Mouse (Mus musculus) limb, embryonic 11.5 days (tissue): Measurements from ENCODE around the gene Thbd. TPM values are rescaled to one million over a fixed set of nuclear protein-coding genes. Genes with fewer than 3 reads are reported as not detected.

Experiments
- ATAC-seq: fragments of 200-750 bp; cut with Nextera tagmentation; 2 replicates; pipeline ENCODE4 v1.8.0; 2017; ENCODE audit warnings: low read depth; ENCODE audit not compliant: insufficient number of reproducible peaks, low FRiP score, low TSS enrichment
- DNase-seq: peaks from one replicate; pipeline ENCODE4 v3.0.0-alpha.2; 2015; ENCODE audit warnings: low spot score
- H3K27ac ChIP-seq: fragments of 300-500 bp; sonication (generic); replicated peaks from 2 replicates; pipeline ENCODE4 v1.5.1; 2014; ENCODE audit warnings: low read depth, mild to moderate bottlenecking, low read length
- H3K27me3 ChIP-seq: fragments of 300-500 bp; sonication (generic); 2 replicates; pipeline ENCODE4 v1.6.1; 2014; ENCODE audit warnings: mild to moderate bottlenecking, low read length, mixed read lengths; ENCODE audit not compliant: control insufficient read depth, insufficient read depth
- H3K36me3 ChIP-seq: fragments of 300-500 bp; sonication (generic); 2 replicates; pipeline ENCODE4 v1.6.1; 2014; ENCODE audit warnings: mild to moderate bottlenecking, low read length, moderate library complexity, mixed read lengths; ENCODE audit not compliant: control insufficient read depth, insufficient read depth
- H3K4me1 ChIP-seq: fragments of 300-500 bp; sonication (generic); 2 replicates; pipeline ENCODE4 v1.6.1; 2014; ENCODE audit warnings: low read length, mixed read lengths; ENCODE audit not compliant: control insufficient read depth, insufficient read depth
- H3K4me2 ChIP-seq: fragments of 300-500 bp; sonication (generic); 2 replicates; pipeline ENCODE4 v1.6.1; 2014; ENCODE audit warnings: low read depth, mild to moderate bottlenecking, moderate library complexity; ENCODE audit not compliant: severe bottlenecking
- H3K4me3 ChIP-seq: fragments of 300-500 bp; sonication (generic); 2 replicates; pipeline ENCODE4 v1.5.1; 2014; ENCODE audit warnings: low read depth, low read length
- H3K9ac ChIP-seq: fragments of 300-500 bp; sonication (generic); 2 replicates; pipeline ENCODE4 v1.6.1; 2014; ENCODE audit warnings: mild to moderate bottlenecking, low read length
- H3K9me3 ChIP-seq: fragments of 300-500 bp; sonication (generic); 2 replicates; pipeline ENCODE4 v1.6.1; 2016; ENCODE audit warnings: low read length; ENCODE audit not compliant: control insufficient read depth
- WGBS: fragments of 180-500 bp; shearing (Covaris S2); extraction: QIAGEN DNeasy Blood & Tissue Kit; methylation state at CpG from one replicate; pipeline ENCODE4 v1.1.7; 2014; 5-methylcytosine and 5-hydroxymethylcytosine counted together
- polyA plus RNA-seq: library from polyadenylated mRNA; unstranded; fragments of >200 nt; fragmentation: Nextera tagmentation; extraction: Ambion mirVana; gene quantifications from 2 replicates; pipeline ENCODE4 v1.2.1, GENCODE M21; 2014

The Thbd gene
- polyA plus RNA-seq, 1 experiment from 2014 or later, result 3.7 TPM

DNA sequence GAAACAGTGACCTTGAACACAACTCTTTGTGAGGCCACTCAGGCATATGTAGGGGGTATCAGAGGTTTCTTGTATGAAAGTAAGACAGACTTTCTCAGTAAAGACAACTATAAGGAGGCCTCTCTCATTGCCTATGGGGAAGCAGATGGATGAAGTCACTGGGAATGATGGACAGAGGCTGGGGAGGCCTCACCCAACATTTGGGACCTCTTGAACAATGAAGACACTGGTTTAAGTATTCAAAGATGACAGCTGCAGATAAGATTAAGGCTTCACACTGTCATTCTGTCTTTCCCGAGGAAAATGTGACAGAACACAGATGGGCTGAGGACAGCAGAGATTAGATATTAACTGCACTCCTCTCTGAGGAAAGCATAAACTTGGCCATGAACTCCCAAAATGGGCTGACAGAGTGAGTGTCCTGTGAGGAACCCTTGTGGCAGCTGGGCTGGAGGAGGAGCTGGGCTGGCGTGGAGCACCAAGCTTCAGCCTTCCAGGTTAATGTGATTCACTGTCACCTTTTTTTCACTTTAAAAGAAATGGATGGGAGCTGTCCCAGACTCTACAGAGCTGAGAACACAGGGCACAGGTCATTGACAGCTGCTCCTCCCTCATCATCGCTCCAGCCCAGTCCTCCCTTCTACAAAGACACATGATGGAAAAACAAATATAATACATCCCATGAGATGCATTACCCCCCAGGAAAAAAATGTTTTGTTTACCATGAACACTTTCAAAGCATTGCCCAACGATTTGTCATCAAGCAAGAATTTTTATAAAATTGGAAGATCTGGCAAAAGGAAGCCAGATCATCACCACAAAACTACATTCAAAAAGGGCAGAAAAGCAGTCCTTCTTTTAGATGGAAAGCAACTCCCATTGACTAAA, 36.0 kb downstream of the Thbd start:
- no peak for DNase-seq

DNA sequence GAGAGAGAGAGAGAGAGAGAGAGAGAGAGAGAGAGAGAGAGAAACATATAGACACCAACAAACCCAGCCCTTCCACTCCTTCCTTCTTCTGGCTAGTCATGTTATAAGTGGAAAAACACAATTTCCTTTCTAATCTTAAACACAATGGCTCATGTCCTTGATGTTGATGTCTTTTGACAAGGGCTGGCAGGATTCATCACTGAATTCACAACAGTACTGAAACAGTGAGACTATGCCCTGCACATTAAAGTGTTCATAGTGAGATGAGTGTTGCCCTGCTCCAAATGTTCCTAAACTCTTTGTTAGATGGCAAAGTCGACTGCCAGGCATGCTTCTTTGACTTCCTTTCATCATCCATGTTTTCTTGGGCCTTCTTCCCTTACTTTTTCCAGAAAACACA, 42.8 kb downstream of the Thbd start:
- no peak for DNase-seq
- H3K9me3 ChIP-seq, result no peaks in the 10 kb centered on the region
- ATAC-seq, result no peak
- no peak overlapping the region for H3K4me2 ChIP-seq
- H3K36me3 ChIP-seq, result no peaks in the 10 kb centered on the region
- H3K9ac ChIP-seq, result no peak overlapping the region
- H3K4me1 ChIP-seq, result no peaks in the 10 kb centered on the region
- 59% methylated on average over 1 of the region's 1 CpGs for WGBS
- H3K27me3 ChIP-seq, result no peaks in the 10 kb centered on the region
- no peak overlapping the region for H3K27ac ChIP-seq
- H3K4me3 ChIP-seq, result no peak overlapping the region

More for the DNA sequence above, 36.0 kb downstream of the Thbd start:
- Histone ChIP-seq H3K9ac (no peak overlapping the region), H3K27ac (no peak overlapping the region), H3K27me3 (no peaks in the 10 kb centered on the region), H3K9me3 (no peaks in the 10 kb centered on the region), H3K36me3 (no peaks in the 10 kb centered on the region), H3K4me2 (no peak overlapping the region), H3K4me3 (no peak overlapping the region), H3K4me1 (no peaks in the 10 kb centered on the region)
- 72% methylated on average over 4 of the region's 4 CpGs for whole genome bisulfite sequencing
- no peak for ATAC-seq

DNA sequence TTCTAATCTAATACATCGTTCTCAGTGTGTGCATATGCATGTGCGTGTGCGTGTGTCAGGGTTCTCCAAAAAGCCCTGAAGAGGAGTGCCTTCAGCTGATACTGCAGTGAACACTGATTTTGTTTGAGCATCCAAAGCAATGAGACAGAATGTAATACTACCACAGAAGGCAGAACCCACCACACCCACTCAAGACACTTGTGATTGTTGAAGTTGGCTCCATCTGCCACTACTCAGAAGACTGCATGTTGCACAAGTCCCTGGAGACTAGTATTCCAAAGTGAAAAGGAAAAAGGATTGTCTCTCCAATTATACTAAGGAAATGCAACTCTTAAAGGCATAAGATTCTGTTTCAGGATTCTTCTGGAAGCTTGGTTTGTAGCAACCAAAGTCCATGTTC, 43.5 kb downstream of the Thbd start:
- ATAC-seq (no peak), DNase-seq (no peak)
- H3K4me2 ChIP-seq, result no peak overlapping the region
- H3K4me3 ChIP-seq, result no peak overlapping the region
- no peaks in the 10 kb centered on the region for H3K4me1 ChIP-seq
- no peaks in the 10 kb centered on the region for H3K9me3 ChIP-seq
- H3K9ac ChIP-seq, result no peak overlapping the region
- no peak overlapping the region for H3K27ac ChIP-seq
- H3K36me3 ChIP-seq, result no peaks in the 10 kb centered on the region
- no peaks in the 10 kb centered on the region for H3K27me3 ChIP-seq
- WGBS, result 93% methylated on average over 3 of the region's 3 CpGs

- Histone ChIP-seq H3K9me3 (no peaks in the 10 kb centered on the region), H3K4me3 (no peak overlapping the region), H3K36me3 (no peaks in the 10 kb centered on the region), H3K27ac (no peak overlapping the region), H3K27me3 (no peaks in the 10 kb centered on the region), H3K4me2 (no peak overlapping the region), H3K9ac (no peak overlapping the region), H3K4me1 (no peaks in the 10 kb centered on the region)
- WGBS, result 83% methylated on average over 1 of the region's 1 CpGs
- ATAC-seq (no peak), DNase-seq (no peak)
Measured at GRCm38 (mm10) chr2:148357145-148357544, 50.8 kb downstream of the Thbd start.

Other genes starting within 250 kb of the Thbd start
- 0.52 and 0.64 TPM in 2 replicates for gene Sstr4, start 12.8 kb downstream of the Thbd start, polyA plus RNA-seq
- gene Cd93, start 35.4 kb upstream of the Thbd start, polyA plus RNA-seq, result 5.2 and 5.9 TPM in 2 replicates